Mouse (Mus musculus): Measurements from ENCODE around the gene Dcbld1. TPM values are rescaled to one million over a fixed set of nuclear protein-coding genes. Genes with fewer than 3 reads are reported as not detected.

Gene Dcbld1
- total and polyA plus RNA-seq, 3 experiments: under 0.01 TPM; not detected in 2

- peaks cover 29% of the 10 kb centered on the region for H3K36me3 ChIP-seq (replicated peaks)
- ATAC-seq (ENCODE audit: extremely low read depth, insufficient number of reproducible peaks, low FRiP score, poor library complexity, severe bottlenecking) (no peak), DNase-seq (ENCODE audit: low spot score) (no peak)
- no peak for TF ChIP-seq CTCF (IDR thresholded peaks at IDR 0.05; ENCODE audit: low read depth, low read length)
- TF ChIP-seq TAL1 (conservative IDR thresholded peaks at IDR 0.05; ENCODE audit: low read depth, low read length): no peak
- no peak for TF ChIP-seq GATA2 (IDR thresholded peaks at IDR 0.05; ENCODE audit: borderline replicate concordance, low read depth, low read length)
- TF ChIP-seq GATA1 (IDR thresholded peaks at IDR 0.05; ENCODE audit: borderline replicate concordance, low read length): no peak
- TF ChIP-seq POLR2AphosphoS5 (IDR thresholded peaks at IDR 0.05; ENCODE audit: insufficient replicate concordance, low read depth, low read length): no peak
- H3K27me3 ChIP-seq (ENCODE audit: insufficient read depth, low read length): no peaks in the 10 kb centered on the region
- no peak within 1 kb of the TSS for H3K4me3 ChIP-seq (ENCODE audit: low read depth, low read length)
- H3K9me3 ChIP-seq (replicated peaks): no peaks in the 10 kb centered on the region
- no peaks in the 10 kb centered on the region for H3K4me1 ChIP-seq (ENCODE audit: insufficient read depth, low read depth, low read length)
Measured at GRCm38 (mm10) chr10:52358467-52358866, 125.0 kb downstream of the Dcbld1 start, which contains the start of gene Gm26741. Gene Gm26741, plus strand, starts transcription at chr10:52358767.

DNA sequence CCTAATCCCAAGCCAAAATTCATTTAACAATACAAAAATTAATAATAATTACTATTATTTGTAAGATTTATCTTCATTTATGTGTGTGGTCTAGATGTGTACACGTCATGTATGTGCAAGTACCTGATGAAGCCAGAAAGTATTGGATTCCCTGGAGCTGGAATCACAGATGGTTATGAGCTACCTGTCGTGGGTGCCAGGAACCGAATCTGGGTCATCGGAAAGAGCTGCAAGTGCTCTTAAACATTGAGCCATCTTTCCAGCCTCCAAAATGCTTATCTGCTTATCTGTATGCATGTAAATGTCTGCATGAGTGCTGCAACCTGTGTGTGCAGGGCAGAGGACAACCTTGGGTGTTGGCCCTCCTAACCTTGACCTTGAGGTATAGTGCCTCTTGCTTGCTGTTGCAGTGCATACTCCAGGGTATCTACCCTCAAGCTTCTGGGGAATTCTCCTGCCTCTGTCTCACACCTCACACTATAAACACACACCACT, 126.9 kb downstream of the Dcbld1 start:
- DNase-seq (ENCODE audit: low spot score): no peak
- Histone ChIP-seq H3K9me3 (replicated peaks) (no peaks in the 10 kb centered on the region), H3K4me3 (ENCODE audit: low read depth, low read length) (no peak overlapping the region), H3K27me3 (ENCODE audit: insufficient read depth, low read length) (no peaks in the 10 kb centered on the region), H3K4me1 (ENCODE audit: insufficient read depth, low read depth, low read length) (no peaks in the 10 kb centered on the region), H3K36me3 (replicated peaks) (peaks cover 25% of the 10 kb centered on the region)
- TF ChIP-seq GATA1 (IDR thresholded peaks at IDR 0.05; ENCODE audit: borderline replicate concordance, low read length) (no peak), TAL1 (conservative IDR thresholded peaks at IDR 0.05; ENCODE audit: low read depth, low read length) (no peak), GATA2 (IDR thresholded peaks at IDR 0.05; ENCODE audit: borderline replicate concordance, low read depth, low read length) (no peak), POLR2AphosphoS5 (IDR thresholded peaks at IDR 0.05; ENCODE audit: insufficient replicate concordance, low read depth, low read length) (no peak), CTCF (IDR thresholded peaks at IDR 0.05; ENCODE audit: low read depth, low read length) (no peak)
- ATAC-seq (ENCODE audit: extremely low read depth, insufficient number of reproducible peaks, low FRiP score, poor library complexity, severe bottlenecking): no peak

- H3K27me3 ChIP-seq (ENCODE audit: insufficient read depth, low read length): no peaks in the 10 kb centered on the region
- H3K9me3 ChIP-seq (replicated peaks): no peaks in the 10 kb centered on the region
- ATAC-seq (ENCODE audit: extremely low read depth, insufficient number of reproducible peaks, low FRiP score, poor library complexity, severe bottlenecking) (no peak), DNase-seq (ENCODE audit: low spot score) (no peak)
- no peaks in the 10 kb centered on the region for H3K4me1 ChIP-seq (ENCODE audit: insufficient read depth, low read depth, low read length)
- H3K4me3 ChIP-seq (ENCODE audit: low read depth, low read length): no peak overlapping the region
- peaks cover 20% of the 10 kb centered on the region for H3K36me3 ChIP-seq (replicated peaks)
- no peak for TF ChIP-seq CTCF (IDR thresholded peaks at IDR 0.05; ENCODE audit: low read depth, low read length)
- no peak for TF ChIP-seq TAL1 (conservative IDR thresholded peaks at IDR 0.05; ENCODE audit: low read depth, low read length)
- TF ChIP-seq POLR2AphosphoS5 (IDR thresholded peaks at IDR 0.05; ENCODE audit: insufficient replicate concordance, low read depth, low read length): no peak
- TF ChIP-seq GATA1 (IDR thresholded peaks at IDR 0.05; ENCODE audit: borderline replicate concordance, low read length): no peak
- TF ChIP-seq GATA2 (IDR thresholded peaks at IDR 0.05; ENCODE audit: borderline replicate concordance, low read depth, low read length): no peak
Measured at GRCm38 (mm10) chr10:52360862-52361609, 127.6 kb downstream of the Dcbld1 start.

- no peaks in the 10 kb centered on the region for H3K27me3 ChIP-seq (ENCODE audit: insufficient read depth, low read length)
- H3K9me3 ChIP-seq (replicated peaks): no peaks in the 10 kb centered on the region
- no peak for DNase-seq (ENCODE audit: low spot score)
- no peak overlapping the region for H3K4me3 ChIP-seq (ENCODE audit: low read depth, low read length)
- TF ChIP-seq CTCF (IDR thresholded peaks at IDR 0.05; ENCODE audit: low read depth, low read length) (no peak), GATA1 (IDR thresholded peaks at IDR 0.05; ENCODE audit: borderline replicate concordance, low read length) (no peak), TAL1 (conservative IDR thresholded peaks at IDR 0.05; ENCODE audit: low read depth, low read length) (no peak), POLR2AphosphoS5 (IDR thresholded peaks at IDR 0.05; ENCODE audit: insufficient replicate concordance, low read depth, low read length) (no peak), GATA2 (IDR thresholded peaks at IDR 0.05; ENCODE audit: borderline replicate concordance, low read depth, low read length) (no peak)
- H3K4me1 ChIP-seq (ENCODE audit: insufficient read depth, low read depth, low read length): no peaks in the 10 kb centered on the region
- H3K36me3 ChIP-seq (replicated peaks): peaks cover 4% of the 10 kb centered on the region
- no peak for ATAC-seq (ENCODE audit: extremely low read depth, insufficient number of reproducible peaks, low FRiP score, poor library complexity, severe bottlenecking)
Measured at GRCm38 (mm10) chr10:52368376-52368775, 135.0 kb downstream of the Dcbld1 start.

Other genes starting within 250 kb of the Dcbld1 start
- gene Vgll2, start 211.1 kb upstream of the Dcbld1 start, total RNA-seq (2014; fragmentation: Nextera tagmentation): not detected in 2 replicates
- not detected in 2 replicates for gene Vgll2, start 211.1 kb upstream of the Dcbld1 start, total RNA-seq (2017)
- gene Vgll2, start 211.1 kb upstream of the Dcbld1 start, polyA plus RNA-seq (2012): not detected in 2 replicates
- not detected in 2 replicates for gene Ros1, start 38.4 kb upstream of the Dcbld1 start, total RNA-seq (2014; fragmentation: Nextera tagmentation)
- under 0.01 TPM in 1 of 2 replicates, not detected in the other for gene Ros1, start 38.4 kb upstream of the Dcbld1 start, total RNA-seq (2017)
- not detected in 2 replicates for gene Ros1, start 38.4 kb upstream of the Dcbld1 start, polyA plus RNA-seq (2012)
- gene Gm26741, start 125.1 kb downstream of the Dcbld1 start, total RNA-seq (2014; fragmentation: Nextera tagmentation): not detected in 2 replicates
- not detected in 2 replicates for gene Gm26741, start 125.1 kb downstream of the Dcbld1 start, total RNA-seq (2017)
- gene Gm26741, start 125.1 kb downstream of the Dcbld1 start, polyA plus RNA-seq (2012): not detected in 2 replicates
- 15.0 and 16.8 TPM in 2 replicates for gene Gopc, start 148.5 kb downstream of the Dcbld1 start, total RNA-seq (2014; fragmentation: Nextera tagmentation)
- gene Gopc, start 148.5 kb downstream of the Dcbld1 start, total RNA-seq (2017): 8.9 and 14.1 TPM in 2 replicates
- gene Gopc, start 148.5 kb downstream of the Dcbld1 start, polyA plus RNA-seq (2012): 1.5 and 1.9 TPM in 2 replicates
- gene Nepn, start 155.4 kb downstream of the Dcbld1 start, total RNA-seq (2014; fragmentation: Nextera tagmentation): not detected in 2 replicates
- not detected in 2 replicates for gene Nepn, start 155.4 kb downstream of the Dcbld1 start, total RNA-seq (2017)
- gene Nepn, start 155.4 kb downstream of the Dcbld1 start, polyA plus RNA-seq (2012): not detected in 2 replicates
- 8.3 and 12.0 TPM in 2 replicates for gene Nus1, start 183.9 kb downstream of the Dcbld1 start, total RNA-seq (2014; fragmentation: Nextera tagmentation)
- gene Nus1, start 183.9 kb downstream of the Dcbld1 start, total RNA-seq (2017): 10.2 and 12.7 TPM in 2 replicates
- 7.6 and 9.0 TPM in 2 replicates for gene Nus1, start 183.9 kb downstream of the Dcbld1 start, polyA plus RNA-seq (2012)